Mouse (Mus musculus): ENCODE measurements around the gene Lamtor4. TPM values are rescaled to one million over a fixed set of nuclear protein-coding genes. Genes with fewer than 3 reads are reported as not detected.

The Lamtor4 gene
- polyA plus RNA-seq, 1 experiment from 2014 or later, result 75.6 TPM

DNA sequence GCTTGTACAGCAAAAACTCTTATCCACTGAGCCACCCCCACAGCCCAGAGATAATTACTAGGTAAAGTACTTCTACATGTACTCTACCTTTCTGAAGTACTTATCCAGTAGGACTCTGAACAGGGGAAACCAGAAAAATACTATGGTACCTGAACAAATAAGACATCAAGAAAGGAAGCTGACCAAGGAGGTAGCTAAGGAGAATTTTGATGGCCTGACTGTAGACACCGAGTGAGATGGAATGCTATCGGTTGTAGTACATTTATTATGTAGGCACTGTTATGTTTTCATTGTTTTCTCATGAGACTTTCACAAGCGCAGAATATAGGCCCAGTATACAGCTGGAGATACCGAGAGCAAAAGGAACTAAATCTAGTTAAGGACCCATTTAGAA, 2.3 kb downstream of the Lamtor4 start:
- DNase-seq (ENCODE audit: low spot score), result no peak
- H3K9me3 ChIP-seq (ENCODE audit: low read length), result no peaks in the 10 kb centered on the region
- H3K4me1 ChIP-seq (ENCODE audit: insufficient read depth, low read depth, low read length), result peaks cover 7% of the 10 kb centered on the region; the same call in 1 of the 2 replicates
- no peak for ATAC-seq
- no peak overlapping the region for H3K27ac ChIP-seq (ENCODE audit: low read length)
- no peak overlapping the region for H3K4me3 ChIP-seq (ENCODE audit: low read depth, low read length)
- TF ChIP-seq EP300 (IDR thresholded peaks at IDR 0.05) (no peak), CTCF (IDR thresholded peaks at IDR 0.05) (no peak)
- 0 out of 2 replicates have a peak, but pooled peaks cover 6% of the 10 kb centered on the region for H3K36me3 ChIP-seq (ENCODE audit: insufficient read depth, low read length)
- H3K4me2 ChIP-seq (replicated peaks; ENCODE audit: low read depth, low read length), result no peak overlapping the region
- no peak overlapping the region for H3K9ac ChIP-seq (replicated peaks; ENCODE audit: low read depth)
- H3K27me3 ChIP-seq (replicated peaks; ENCODE audit: insufficient read depth, low read length), result no peaks in the 10 kb centered on the region
- 83% methylated on average over 4 of the region's 4 CpGs for WGBS

DNA sequence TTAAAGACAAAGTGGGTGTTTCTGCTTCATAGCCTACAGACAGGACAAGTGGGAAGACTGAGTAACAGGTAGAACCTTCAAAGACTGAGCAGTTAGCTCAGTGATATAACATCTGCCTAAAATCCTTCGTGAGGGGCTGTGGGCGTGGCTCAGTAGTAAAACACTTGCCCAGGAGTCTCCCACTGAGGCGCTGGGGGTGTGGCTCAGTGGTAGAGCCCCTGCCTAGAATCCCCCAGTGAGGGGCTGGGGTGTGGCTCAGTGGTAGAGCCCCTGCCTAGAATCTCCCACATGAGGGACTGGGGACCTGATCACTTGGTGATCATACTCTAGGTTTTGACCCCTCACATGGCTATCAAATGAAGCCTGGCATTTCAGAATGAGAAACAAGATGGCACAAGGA, 2.8 kb downstream of the Lamtor4 start:
- Histone ChIP-seq H3K4me2 (replicated peaks; ENCODE audit: low read depth, low read length) (no peak overlapping the region), H3K4me1 (ENCODE audit: insufficient read depth, low read depth, low read length) (peaks cover 10% of the 10 kb centered on the region; the same call in 1 of the 2 replicates), H3K9me3 (ENCODE audit: low read length) (no peaks in the 10 kb centered on the region), H3K36me3 (ENCODE audit: insufficient read depth, low read length) (0 out of 2 replicates have a peak, but pooled peaks cover 6% of the 10 kb centered on the region), H3K27ac (ENCODE audit: low read length) (no peak overlapping the region), H3K9ac (replicated peaks; ENCODE audit: low read depth) (no peak overlapping the region), H3K27me3 (replicated peaks; ENCODE audit: insufficient read depth, low read length) (no peaks in the 10 kb centered on the region), H3K4me3 (ENCODE audit: low read depth, low read length) (no peak overlapping the region)
- 82% methylated on average over 3 of the region's 3 CpGs for WGBS
- DNase-seq (ENCODE audit: low spot score) (no peak), ATAC-seq (no peak)
- TF ChIP-seq CTCF (IDR thresholded peaks at IDR 0.05) (no peak), EP300 (IDR thresholded peaks at IDR 0.05) (no peak)

DNA sequence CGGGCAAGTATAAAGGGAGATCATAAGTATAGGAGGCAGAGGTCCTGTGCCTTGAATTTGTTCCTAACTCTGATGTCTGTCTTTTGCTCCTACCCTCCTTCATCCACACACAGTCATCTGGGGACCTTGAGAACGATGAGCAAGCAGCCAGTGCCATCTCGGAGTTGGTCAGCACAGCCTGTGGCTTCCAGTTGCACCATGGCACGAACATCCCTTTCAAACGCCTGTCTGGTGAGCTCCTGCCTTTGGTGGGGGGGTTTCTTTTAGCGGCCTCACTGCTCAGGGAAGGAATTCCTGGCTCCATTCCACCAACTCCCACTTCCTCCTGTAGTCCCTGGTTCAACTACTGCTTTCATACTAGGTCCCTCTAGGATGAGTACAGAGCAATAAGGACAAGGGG, 3.3 kb downstream of the Lamtor4 start:
- WGBS, result 81% methylated on average over 6 of the region's 6 CpGs
- TF ChIP-seq CTCF (IDR thresholded peaks at IDR 0.05) (no peak), EP300 (IDR thresholded peaks at IDR 0.05) (no peak)
- Histone ChIP-seq H3K27ac (ENCODE audit: low read length) (no peak overlapping the region), H3K9ac (replicated peaks; ENCODE audit: low read depth) (no peak overlapping the region), H3K4me2 (replicated peaks; ENCODE audit: low read depth, low read length) (no peak overlapping the region), H3K27me3 (replicated peaks; ENCODE audit: insufficient read depth, low read length) (no peaks in the 10 kb centered on the region), H3K36me3 (ENCODE audit: insufficient read depth, low read length) (0 out of 2 replicates have a peak, but pooled peaks cover 6% of the 10 kb centered on the region), H3K4me3 (ENCODE audit: low read depth, low read length) (no peak overlapping the region), H3K4me1 (ENCODE audit: insufficient read depth, low read depth, low read length) (peaks cover 12% of the 10 kb centered on the region; the same call in 1 of the 2 replicates), H3K9me3 (ENCODE audit: low read length) (no peaks in the 10 kb centered on the region)
- DNase-seq (ENCODE audit: low spot score) (no peak), ATAC-seq (no peak)

DNA sequence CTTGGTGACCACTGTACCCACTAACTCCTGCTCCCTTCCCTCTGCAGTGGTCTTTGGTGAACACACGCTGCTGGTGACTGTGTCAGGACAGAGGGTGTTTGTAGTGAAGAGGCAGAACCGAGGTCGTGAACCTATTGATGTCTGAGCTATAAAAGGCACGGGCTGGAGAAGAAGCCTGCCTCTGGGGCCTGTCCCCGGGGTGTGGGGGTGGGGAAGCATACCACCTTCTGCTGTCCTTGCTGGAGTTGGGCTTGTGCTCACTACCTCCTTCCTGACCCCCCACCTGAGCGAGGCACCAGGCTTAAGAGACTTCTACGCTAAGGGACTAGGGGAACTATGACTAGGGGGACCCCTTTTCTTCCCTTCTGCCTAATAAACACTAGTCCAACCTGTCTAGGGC, 3.7 kb downstream of the Lamtor4 start:
- Histone ChIP-seq H3K9ac (replicated peaks; ENCODE audit: low read depth) (no peak overlapping the region), H3K4me3 (ENCODE audit: low read depth, low read length) (no peak overlapping the region), H3K27me3 (replicated peaks; ENCODE audit: insufficient read depth, low read length) (no peaks in the 10 kb centered on the region), H3K4me1 (ENCODE audit: insufficient read depth, low read depth, low read length) (peaks cover 12% of the 10 kb centered on the region; the same call in 1 of the 2 replicates), H3K36me3 (ENCODE audit: insufficient read depth, low read length) (0 out of 2 replicates have a peak, but pooled peaks cover 6% of the 10 kb centered on the region), H3K27ac (ENCODE audit: low read length) (no peak overlapping the region), H3K9me3 (ENCODE audit: low read length) (no peaks in the 10 kb centered on the region), H3K4me2 (replicated peaks; ENCODE audit: low read depth, low read length) (no peak overlapping the region)
- DNase-seq (ENCODE audit: low spot score) (no peak), ATAC-seq (no peak)
- TF ChIP-seq EP300 (IDR thresholded peaks at IDR 0.05) (no peak), CTCF (IDR thresholded peaks at IDR 0.05) (no peak)
- 77% methylated on average over 7 of the region's 7 CpGs for WGBS

DNA sequence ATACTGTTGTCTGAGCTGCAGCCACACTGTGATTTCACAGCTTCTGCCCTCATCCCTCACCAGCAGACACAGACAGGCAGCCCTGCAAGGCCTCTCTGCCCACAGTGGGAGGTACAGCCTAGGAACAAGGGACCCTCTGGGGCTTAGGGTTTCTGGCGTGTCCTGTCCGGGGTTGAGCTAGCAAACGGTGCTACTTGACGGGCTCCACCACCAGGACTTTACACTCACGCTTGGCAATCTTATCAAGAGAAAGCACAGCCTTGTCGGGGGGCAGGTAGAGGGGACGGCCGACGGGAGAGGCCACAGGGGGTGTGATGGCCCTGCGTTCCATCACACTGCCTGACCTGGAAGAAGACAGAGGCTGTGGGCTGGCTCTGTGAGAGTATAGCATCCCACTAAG, 4.8 kb downstream of the Lamtor4 start:
- H3K4me1 ChIP-seq (ENCODE audit: insufficient read depth, low read depth, low read length), result peaks cover 18% of the 10 kb centered on the region
- no peaks in the 10 kb centered on the region for H3K9me3 ChIP-seq (ENCODE audit: low read length)
- H3K27me3 ChIP-seq (replicated peaks; ENCODE audit: insufficient read depth, low read length), result no peaks in the 10 kb centered on the region
- H3K4me2 ChIP-seq (replicated peaks; ENCODE audit: low read depth, low read length), result no peak overlapping the region
- 0 out of 2 replicates have a peak, but pooled peaks cover 6% of the 10 kb centered on the region for H3K36me3 ChIP-seq (ENCODE audit: insufficient read depth, low read length)
- no peak for ATAC-seq
- H3K9ac ChIP-seq (replicated peaks; ENCODE audit: low read depth), result no peak overlapping the region
- H3K4me3 ChIP-seq (ENCODE audit: low read depth, low read length), result no peak overlapping the region
- TF ChIP-seq CTCF (IDR thresholded peaks at IDR 0.05), result no peak
- TF ChIP-seq EP300 (IDR thresholded peaks at IDR 0.05), result no peak
- no peak for DNase-seq (ENCODE audit: low spot score)
- H3K27ac ChIP-seq (ENCODE audit: low read length), result no peak overlapping the region
- WGBS, result 80% methylated on average over 9 of the region's 10 CpGs

DNA sequence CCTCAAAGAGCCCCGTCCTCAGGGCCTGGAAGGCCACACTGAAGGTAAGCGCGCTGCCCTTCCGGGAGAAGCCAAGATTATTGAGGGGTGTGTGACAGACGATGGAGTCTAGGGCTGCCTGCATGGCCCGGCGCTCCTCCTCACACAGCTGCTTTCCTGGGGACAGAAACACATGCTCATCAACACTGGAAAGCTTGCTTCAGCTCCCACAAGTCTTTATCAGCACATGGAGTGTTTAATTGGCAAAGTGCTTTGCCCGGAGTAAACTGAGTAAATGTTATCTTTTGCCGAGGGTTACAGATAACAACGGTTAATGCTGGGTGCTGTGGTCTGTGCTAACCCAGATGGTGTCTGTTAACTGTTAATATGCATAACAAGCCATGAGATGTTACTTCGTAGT, 5.6 kb downstream of the Lamtor4 start:
- Histone ChIP-seq H3K9ac (replicated peaks; ENCODE audit: low read depth) (no peak overlapping the region), H3K27me3 (replicated peaks; ENCODE audit: insufficient read depth, low read length) (no peaks in the 10 kb centered on the region), H3K4me3 (ENCODE audit: low read depth, low read length) (no peak overlapping the region), H3K4me2 (replicated peaks; ENCODE audit: low read depth, low read length) (no peak overlapping the region), H3K36me3 (ENCODE audit: insufficient read depth, low read length) (0 out of 2 replicates have a peak, but pooled peaks cover 6% of the 10 kb centered on the region), H3K4me1 (ENCODE audit: insufficient read depth, low read depth, low read length) (peaks cover 18% of the 10 kb centered on the region), H3K9me3 (ENCODE audit: low read length) (no peaks in the 10 kb centered on the region), H3K27ac (ENCODE audit: low read length) (no peak overlapping the region)
- 77% methylated on average over 11 of the region's 11 CpGs for WGBS
- ATAC-seq, result no peak
- no peak for DNase-seq (ENCODE audit: low spot score)
- TF ChIP-seq EP300 (IDR thresholded peaks at IDR 0.05) (no peak), CTCF (IDR thresholded peaks at IDR 0.05) (no peak)

DNA sequence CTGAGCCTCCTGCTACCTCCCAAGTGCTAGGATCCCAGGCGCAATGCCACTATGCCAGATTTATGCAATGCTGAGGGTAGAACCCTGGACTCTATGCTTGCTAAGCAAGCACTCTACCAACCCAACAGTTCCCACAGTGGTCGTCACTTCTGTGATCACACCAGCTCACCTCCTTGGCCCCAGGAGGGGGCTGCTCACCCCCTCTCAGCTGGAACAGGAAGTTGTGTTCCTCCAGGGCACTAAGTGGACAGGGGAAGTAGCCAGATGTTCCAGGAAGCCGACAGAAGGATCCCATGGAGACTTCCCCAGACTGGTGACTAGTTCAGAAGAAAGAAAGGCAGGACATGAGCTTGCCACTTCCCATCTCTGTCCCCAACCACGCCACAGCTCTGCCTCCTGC, 6.7 kb downstream of the Lamtor4 start:
- ATAC-seq (no peak), DNase-seq (ENCODE audit: low spot score) (peak; percentile 15)
- H3K9ac ChIP-seq (replicated peaks; ENCODE audit: low read depth), result no peak overlapping the region
- no peak overlapping the region for H3K27ac ChIP-seq (ENCODE audit: low read length)
- H3K36me3 ChIP-seq (ENCODE audit: insufficient read depth, low read length), result 0 out of 2 replicates have a peak, but pooled peaks cover 6% of the 10 kb centered on the region
- WGBS, result 77% methylated on average over 4 of the region's 4 CpGs
- peaks cover 11% of the 10 kb centered on the region for H3K4me1 ChIP-seq (ENCODE audit: insufficient read depth, low read depth, low read length)
- H3K9me3 ChIP-seq (ENCODE audit: low read length), result no peaks in the 10 kb centered on the region
- no peak overlapping the region for H3K4me2 ChIP-seq (replicated peaks; ENCODE audit: low read depth, low read length)
- no peak overlapping the region for H3K4me3 ChIP-seq (ENCODE audit: low read depth, low read length)
- no peaks in the 10 kb centered on the region for H3K27me3 ChIP-seq (replicated peaks; ENCODE audit: insufficient read depth, low read length)
- TF ChIP-seq CTCF (IDR thresholded peaks at IDR 0.05), result no peak
- TF ChIP-seq EP300 (IDR thresholded peaks at IDR 0.05), result no peak

Data from lung, postnatal 0 days (tissue).